Mouse (Mus musculus) heart, postnatal 0 days (tissue): ENCODE data around the gene Xiap.

Source experiments
- CTCF ChIP-seq: IDR thresholded peaks from 2 replicates; pipeline ENCODE4 v1.5.1; 2016; ENCODE audit warnings: antibody characterized with exemption, control low read depth, low read depth
- EP300 ChIP-seq: IDR thresholded peaks from 2 replicates; pipeline ENCODE4 v1.6.1; 2016; ENCODE audit warnings: antibody characterized with exemption, low read depth

- TF ChIP-seq CTCF (no peak), EP300 (no peak)
Measured at GRCm38 (mm10) chrX:42124963-42125697, 65.7 kb downstream of the Xiap start.
